Mouse (Mus musculus) ovary, postnatal 14 days (tissue): ENCODE results near the gene Zfp687.

ENCODE experiments used
- DNase-seq: peaks from one replicate; pipeline ENCODE4 v3.0.0; 2022; ENCODE audit warnings: low spot score

The Zfp687 gene

DNA sequence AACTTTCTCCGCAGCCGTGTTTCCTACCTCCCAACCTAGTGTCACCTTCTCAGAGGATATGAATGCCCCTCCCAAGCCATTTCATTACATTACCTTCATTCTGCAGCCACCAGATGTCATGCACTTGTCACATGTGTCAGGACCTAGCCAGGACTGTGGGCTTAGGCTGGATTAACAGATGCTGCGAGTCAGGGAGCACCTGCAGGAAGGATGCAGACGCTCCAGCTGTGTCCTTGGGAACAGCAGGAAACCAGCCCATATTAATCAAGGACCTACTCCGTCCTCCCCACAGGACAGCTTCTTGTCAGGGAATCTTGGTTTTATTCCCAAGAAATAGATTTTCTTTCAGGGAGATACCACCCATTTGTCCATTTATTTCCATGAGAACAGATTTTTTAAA, 54.9 kb downstream of the Zfp687 start:
- no peak for DNase-seq

DNA sequence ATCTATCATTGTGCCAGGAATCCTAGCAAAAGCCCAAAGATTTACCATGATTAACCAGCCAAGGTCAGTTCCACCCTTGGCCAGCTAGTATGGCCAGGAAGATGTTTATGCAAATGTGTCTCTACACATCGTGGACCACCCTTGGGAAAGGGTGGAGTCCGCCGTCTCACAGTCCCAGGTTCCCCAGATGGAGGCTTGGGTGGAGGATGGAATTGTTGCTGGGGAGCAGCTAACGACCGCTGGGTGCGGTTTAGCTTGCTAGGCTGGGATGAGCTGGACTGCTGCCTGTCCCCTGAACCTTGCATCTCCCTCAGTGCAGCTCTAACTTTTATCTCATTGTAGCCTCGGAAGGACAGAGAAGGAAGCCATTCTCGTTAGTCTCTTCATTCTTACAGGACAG, 55.4 kb downstream of the Zfp687 start:
- DNase-seq: no peak

DNA sequence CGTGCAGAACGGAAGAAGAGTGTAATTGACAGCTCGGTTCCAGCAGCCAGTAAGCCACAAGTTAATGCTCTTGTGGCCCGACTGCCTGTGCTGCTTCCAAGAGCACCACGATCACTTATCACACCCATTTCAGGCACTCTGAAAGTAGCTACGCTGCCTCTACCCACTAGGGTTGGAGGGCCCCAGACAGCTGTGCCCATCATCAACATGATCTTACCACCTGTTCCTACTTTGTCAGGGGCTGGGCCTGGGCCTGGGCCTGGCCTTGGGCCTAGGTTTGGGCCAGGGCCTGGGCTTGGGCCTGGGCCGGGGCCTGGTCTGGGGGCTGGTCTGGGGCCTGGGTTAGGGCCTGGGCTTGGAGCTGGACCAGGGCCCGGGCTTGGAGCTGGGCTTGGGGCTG, 57.0 kb downstream of the Zfp687 start:
- DNase-seq: no peak
